Mouse (Mus musculus) intestine, embryonic 15.5 days (tissue): ENCODE data around the gene Luc7l3. TPM values are rescaled to one million over a fixed set of nuclear protein-coding genes. Genes with fewer than 3 reads are reported as not detected.

Experiments
- ATAC-seq: fragments of 200-750 bp; cut with Nextera tagmentation; 2 replicates; pipeline ENCODE4 v1.8.0; 2017; ENCODE audit warnings: moderate TSS enrichment, moderate library complexity
- H3K27ac ChIP-seq: fragments of 300-500 bp; sonication (generic); 2 replicates; pipeline ENCODE4 v1.5.1; 2015; ENCODE audit warnings: mild to moderate bottlenecking, inconsistent platforms
- H3K27me3 ChIP-seq: fragments of 300-500 bp; sonication (generic); replicated peaks from 2 replicates; pipeline ENCODE4 v1.6.1; 2015; ENCODE audit warnings: inconsistent platforms
- H3K36me3 ChIP-seq: fragments of 300-500 bp; sonication (generic); 2 replicates; pipeline ENCODE4 v1.6.1; 2015; ENCODE audit warnings: inconsistent platforms
- H3K4me1 ChIP-seq: fragments of 300-500 bp; sonication (generic); replicated peaks from 2 replicates; pipeline ENCODE4 v1.6.1; 2015; ENCODE audit warnings: inconsistent platforms
- H3K4me2 ChIP-seq: fragments of 300-500 bp; sonication (generic); replicated peaks from 2 replicates; pipeline ENCODE4 v1.6.1; 2015; ENCODE audit warnings: mild to moderate bottlenecking, inconsistent platforms
- H3K4me3 ChIP-seq: fragments of 300-500 bp; sonication (generic); replicated peaks from 2 replicates; pipeline ENCODE4 v1.5.1; 2015; ENCODE audit warnings: inconsistent platforms
- H3K9ac ChIP-seq: fragments of 300-500 bp; sonication (generic); 2 replicates; pipeline ENCODE4 v1.6.1; 2015; ENCODE audit warnings: inconsistent platforms
- H3K9me3 ChIP-seq: fragments of 300-500 bp; sonication (generic); 2 replicates; pipeline ENCODE4 v1.6.1; 2016; ENCODE audit warnings: inconsistent platforms
- WGBS: fragments of 180-500 bp; shearing (Covaris S2); methylation state at CpG from one replicate; pipeline ENCODE4 v1.1.7; 2015; 5-methylcytosine and 5-hydroxymethylcytosine counted together
- polyA plus RNA-seq: library from polyadenylated mRNA; unstranded; fragments of >200 nt; fragmentation: Nextera tagmentation; extraction: Ambion mirVana; gene quantifications from 2 replicates; pipeline ENCODE4 v1.2.1, GENCODE M21; 2015

Gene Luc7l3
- polyA plus RNA-seq, 1 experiment from 2014 or later: 103 TPM

- WGBS: 69% methylated on average over 7 of the region's 7 CpGs
- H3K27ac ChIP-seq: no peak overlapping the region
- H3K4me1 ChIP-seq: peaks cover 16% of the 10 kb centered on the region
Measured at GRCm38 (mm10) chr11:94347063-94347575, 25.3 kb upstream of the Luc7l3 start.

GRCm38 (mm10) chr11:94346611-94347010 lies 24.8 kb upstream of the Luc7l3 start:
- WGBS: 24% methylated on average over 3 of the region's 3 CpGs
- H3K9me3 ChIP-seq: no peaks in the 10 kb centered on the region
- no peak overlapping the region for H3K4me3 ChIP-seq
- no peak overlapping the region for H3K27ac ChIP-seq
- ATAC-seq: peak; percentile 75
- H3K9ac ChIP-seq: no peak overlapping the region
- H3K36me3 ChIP-seq: no peaks in the 10 kb centered on the region
- H3K27me3 ChIP-seq: no peaks in the 10 kb centered on the region
- H3K4me2 ChIP-seq: no peak overlapping the region
- peaks cover 20% of the 10 kb centered on the region for H3K4me1 ChIP-seq

More at GRCm38 (mm10) chr11:94347063-94347575, 25.3 kb upstream of the Luc7l3 start:
- Histone ChIP-seq H3K27me3 (no peaks in the 10 kb centered on the region), H3K4me3 (no peak overlapping the region), H3K9ac (no peak overlapping the region), H3K4me2 (no peak overlapping the region), H3K36me3 (no peaks in the 10 kb centered on the region), H3K9me3 (no peaks in the 10 kb centered on the region)
- no peak for ATAC-seq

- Histone ChIP-seq H3K27me3 (no peaks in the 10 kb centered on the region), H3K27ac (no peak overlapping the region), H3K9me3 (no peaks in the 10 kb centered on the region), H3K4me3 (no peak overlapping the region), H3K9ac (no peak overlapping the region), H3K4me2 (no peak overlapping the region), H3K36me3 (no peaks in the 10 kb centered on the region), H3K4me1 (peaks cover 21% of the 10 kb centered on the region)
- no peak for ATAC-seq
- 74% methylated on average over 10 of the region's 10 CpGs for WGBS
Measured at GRCm38 (mm10) chr11:94345926-94346325, 24.1 kb upstream of the Luc7l3 start.

- no peak for ATAC-seq
- WGBS: 50% methylated on average over 1 of the region's 1 CpGs
Measured at GRCm38 (mm10) chr11:94344470-94344869, 22.7 kb upstream of the Luc7l3 start.

GRCm38 (mm10) chr11:94343955-94344358 lies 22.2 kb upstream of the Luc7l3 start:
- ATAC-seq: no peak
- H3K4me1 ChIP-seq: peaks cover 24% of the 10 kb centered on the region

More at GRCm38 (mm10) chr11:94344470-94344869, 22.7 kb upstream of the Luc7l3 start:
- Histone ChIP-seq H3K27me3 (no peaks in the 10 kb centered on the region), H3K4me2 (no peak overlapping the region), H3K9ac (no peak overlapping the region), H3K9me3 (no peaks in the 10 kb centered on the region), H3K4me3 (no peak overlapping the region), H3K4me1 (peaks cover 24% of the 10 kb centered on the region), H3K27ac (no peak overlapping the region), H3K36me3 (peaks cover 6% of the 10 kb centered on the region; the same call in 1 of the 2 replicates)

GRCm38 (mm10) chr11:94342114-94342905 lies 20.5 kb upstream of the Luc7l3 start:
- Histone ChIP-seq H3K4me3 (no peak overlapping the region), H3K36me3 (peaks cover 17% of the 10 kb centered on the region), H3K9me3 (no peaks in the 10 kb centered on the region), H3K27me3 (no peaks in the 10 kb centered on the region), H3K4me2 (no peak overlapping the region), H3K9ac (no peak overlapping the region), H3K27ac (no peak overlapping the region), H3K4me1 (peaks cover 24% of the 10 kb centered on the region)
- 28% methylated on average over 13 of the region's 13 CpGs for WGBS
- no peak for ATAC-seq

More at GRCm38 (mm10) chr11:94343955-94344358, 22.2 kb upstream of the Luc7l3 start:
- Histone ChIP-seq H3K4me3 (no peak overlapping the region), H3K27me3 (no peaks in the 10 kb centered on the region), H3K27ac (no peak overlapping the region), H3K9ac (no peak overlapping the region), H3K36me3 (peaks cover 7% of the 10 kb centered on the region; the same call in 1 of the 2 replicates), H3K4me2 (no peak overlapping the region), H3K9me3 (no peaks in the 10 kb centered on the region)
- WGBS: 56% methylated on average over 5 of the region's 5 CpGs

GRCm38 (mm10) chr11:94340948-94341933 lies 19.5 kb upstream of the Luc7l3 start:
- Histone ChIP-seq H3K4me3 (no peak overlapping the region), H3K27ac (0 out of 2 replicates have a peak overlapping the region, but pooled peaks have one; percentile 14), H3K27me3 (no peaks in the 10 kb centered on the region), H3K4me1 (peaks cover 15% of the 10 kb centered on the region), H3K9ac (no peak overlapping the region), H3K9me3 (no peaks in the 10 kb centered on the region), H3K4me2 (no peak overlapping the region), H3K36me3 (peaks cover 17% of the 10 kb centered on the region)
- WGBS: 58% methylated on average over 10 of the region's 10 CpGs
- ATAC-seq: peak; percentile 34

GRCm38 (mm10) chr11:94339732-94340585 lies 18.2 kb upstream of the Luc7l3 start:
- H3K9me3 ChIP-seq: no peaks in the 10 kb centered on the region
- peaks cover 10% of the 10 kb centered on the region for H3K4me1 ChIP-seq
- H3K36me3 ChIP-seq: peaks cover 25% of the 10 kb centered on the region
- no peaks in the 10 kb centered on the region for H3K27me3 ChIP-seq
- H3K9ac ChIP-seq: no peak overlapping the region
- WGBS: 55% methylated on average over 18 of the region's 18 CpGs
- peak; percentile 82 for ATAC-seq
- no peak overlapping the region for H3K4me2 ChIP-seq
- no peak overlapping the region for H3K4me3 ChIP-seq
- H3K27ac ChIP-seq: no peak overlapping the region

- Histone ChIP-seq H3K36me3 (peaks cover 25% of the 10 kb centered on the region), H3K4me2 (no peak overlapping the region), H3K27ac (no peak overlapping the region), H3K27me3 (no peaks in the 10 kb centered on the region), H3K9me3 (no peaks in the 10 kb centered on the region), H3K4me1 (peaks cover 10% of the 10 kb centered on the region), H3K4me3 (no peak overlapping the region), H3K9ac (no peak overlapping the region)
- ATAC-seq: no peak
- 86% methylated on average over 2 of the region's 2 CpGs for WGBS
Measured at GRCm38 (mm10) chr11:94338347-94338746, 16.6 kb upstream of the Luc7l3 start.

- no peaks in the 10 kb centered on the region for H3K9me3 ChIP-seq
- H3K27ac ChIP-seq: no peak overlapping the region
- no peak for ATAC-seq
- no peak overlapping the region for H3K9ac ChIP-seq
- peaks cover 4% of the 10 kb centered on the region for H3K4me1 ChIP-seq
- H3K4me3 ChIP-seq: no peak overlapping the region
- H3K36me3 ChIP-seq: peaks cover 25% of the 10 kb centered on the region
- H3K27me3 ChIP-seq: no peaks in the 10 kb centered on the region
- no peak overlapping the region for H3K4me2 ChIP-seq
Measured at GRCm38 (mm10) chr11:94336551-94336950, 14.8 kb upstream of the Luc7l3 start.

GRCm38 (mm10) chr11:94334386-94334968 lies 12.7 kb upstream of the Luc7l3 start:
- WGBS: 82% methylated on average over 8 of the region's 8 CpGs
- no peak for ATAC-seq
- H3K36me3 ChIP-seq: peaks cover 19% of the 10 kb centered on the region

More at GRCm38 (mm10) chr11:94334386-94334968, 12.7 kb upstream of the Luc7l3 start:
- no peak overlapping the region for H3K9ac ChIP-seq
- peaks cover 7% of the 10 kb centered on the region for H3K4me1 ChIP-seq
- H3K9me3 ChIP-seq: no peaks in the 10 kb centered on the region
- H3K27ac ChIP-seq: no peak overlapping the region
- no peak overlapping the region for H3K4me2 ChIP-seq
- no peak overlapping the region for H3K4me3 ChIP-seq
- no peaks in the 10 kb centered on the region for H3K27me3 ChIP-seq
